Comparison of ENCODE assay signal across 9 mouse cellular contexts in the genomic region with DNA sequence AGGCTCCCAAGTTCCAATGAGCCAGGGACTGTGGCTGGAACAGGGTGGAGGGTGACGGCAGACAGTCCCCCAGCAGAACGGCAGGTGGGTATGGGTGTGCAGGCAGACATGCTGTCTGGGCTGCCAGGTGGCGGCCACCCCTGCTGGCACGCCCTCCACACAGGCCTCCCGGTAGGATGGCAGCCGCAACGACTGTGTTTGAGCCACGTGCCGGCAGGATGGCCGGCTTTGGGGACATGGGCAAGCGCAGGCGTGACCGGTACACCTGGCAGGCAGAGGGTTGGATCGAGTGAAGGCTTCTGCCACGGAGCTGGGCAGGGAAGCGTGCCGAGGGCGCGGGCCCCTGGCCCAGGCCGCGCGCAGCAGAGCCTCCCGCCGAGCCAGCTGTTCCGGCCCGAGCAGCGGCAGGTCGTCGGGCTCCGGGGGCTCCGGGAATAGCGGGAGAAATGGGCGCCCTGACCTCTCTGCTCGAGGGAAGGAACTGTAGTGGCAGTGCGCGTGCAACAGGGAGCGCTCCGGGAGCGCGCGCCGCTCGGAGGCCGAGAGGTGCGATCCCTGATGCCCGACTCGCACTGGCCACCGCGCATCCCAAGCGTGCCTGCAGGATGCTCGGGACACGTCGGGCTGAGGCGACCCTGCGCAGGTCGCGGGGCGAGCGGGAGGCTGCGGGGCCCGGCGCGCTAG. TPM values are rescaled to one million over a fixed set of nuclear protein-coding genes. Genes with fewer than 3 reads are reported as not detected.
A peak's percentile ranks its signal among the peaks of the same experiment; 100 is the strongest.
DNase-seq lines count a peak whose midpoint lies in the region; ATAC-seq and TF ChIP-seq lines count a peak whose summit lies in the region.
"Had no signal": no experiment of that assay in that cellular context is flagged by ENCODE, and none has a peak within 500 bp of the region (broad histone marks: within the 10 kb centered on the region; RNA-seq: fewer than 3 reads in every experiment).

No protein-coding gene starts in this region.

- intact Hi-C loops in gastrocnemius, postnatal 36 days (cut with DNase I), result no loop called here

- no peak for ATAC-seq in embryonic facial prominence, embryonic 11.5 days (replicated peaks; ENCODE audit: insufficient number of reproducible peaks, low FRiP score, low TSS enrichment, low read depth)
- no peak for ATAC-seq in hindbrain, embryonic 14.5 days (ENCODE audit: low FRiP score)
- no peak; the same call in 1 of the 2 replicates for ATAC-seq in midbrain, embryonic 13.5 days

- peak overlapping the region; percentile 91 for H3K4me2 ChIP-seq in embryonic facial prominence, embryonic 11.5 days (ENCODE audit: low read depth, low read length)
- H3K4me2 ChIP-seq in hindbrain, embryonic 14.5 days (replicated peaks), result peak overlapping the region; percentile 89
- peak overlapping the region; percentile 94 for H3K4me2 ChIP-seq in midbrain, embryonic 13.5 days (replicated peaks)

- H3K4me1 ChIP-seq in embryonic facial prominence, embryonic 11.5 days (ENCODE audit: control insufficient read depth, insufficient read depth, low read length), result peaks cover 5% of the 10 kb centered on the region
- peaks cover 29% of the 10 kb centered on the region for H3K4me1 ChIP-seq in hindbrain, embryonic 14.5 days (replicated peaks; ENCODE audit: control insufficient read depth, insufficient read depth, low read length)
- H3K4me1 ChIP-seq in midbrain, embryonic 13.5 days (replicated peaks), result peaks cover 53% of the 10 kb centered on the region

- peak; percentile 54 for TF ChIP-seq CTCF in layer of hippocampus, adult 2 months (conservative IDR thresholded peaks at IDR 0.05)

- no peaks in the 10 kb centered on the region for H3K9me3 ChIP-seq in embryonic facial prominence, embryonic 11.5 days (replicated peaks; ENCODE audit: control insufficient read depth, low read length)
- H3K9me3 ChIP-seq in hindbrain, embryonic 14.5 days (ENCODE audit: control insufficient read depth, low read length), result no peaks in the 10 kb centered on the region
- no peaks in the 10 kb centered on the region for H3K9me3 ChIP-seq in midbrain, embryonic 13.5 days

- 3% methylated on average over 56 of the region's 63 CpGs for WGBS in embryonic facial prominence, embryonic 11.5 days
- WGBS in hindbrain, embryonic 14.5 days, result 2% methylated on average over 60 of the region's 63 CpGs
- 4% methylated on average over 62 of the region's 63 CpGs for WGBS in midbrain, embryonic 13.5 days

- peak overlapping the region; percentile 47 for H3K9ac ChIP-seq in embryonic facial prominence, embryonic 11.5 days (replicated peaks; ENCODE audit: low read length)
- peak overlapping the region; percentile 57 for H3K9ac ChIP-seq in hindbrain, embryonic 14.5 days
- H3K9ac ChIP-seq in midbrain, embryonic 13.5 days (replicated peaks), result peak overlapping the region; percentile 67

- H3K36me3 ChIP-seq in embryonic facial prominence, embryonic 11.5 days (replicated peaks; ENCODE audit: control insufficient read depth, insufficient read depth, low read depth, low read length), result no peaks in the 10 kb centered on the region
- H3K36me3 ChIP-seq in hindbrain, embryonic 14.5 days (replicated peaks; ENCODE audit: control insufficient read depth, insufficient read depth), result 0 out of 2 replicates have a peak, but pooled peaks cover 6% of the 10 kb centered on the region
- H3K36me3 ChIP-seq in midbrain, embryonic 13.5 days, result peaks cover 5% of the 10 kb centered on the region

- peak overlapping the region; percentile 52 for H3K4me3 ChIP-seq in layer of hippocampus, adult 2 months
- peak overlapping the region; percentile 48 for H3K4me3 ChIP-seq in embryonic facial prominence, embryonic 11.5 days (ENCODE audit: low read depth, low read length)
- peak overlapping the region; percentile 48 for H3K4me3 ChIP-seq in hindbrain, embryonic 14.5 days (replicated peaks; ENCODE audit: low read length)
- H3K4me3 ChIP-seq in midbrain, embryonic 13.5 days (replicated peaks), result peak overlapping the region; percentile 50
- H3K4me3 ChIP-seq: myocyte had no signal

- no peak overlapping the region for H3K27ac ChIP-seq in layer of hippocampus, adult 2 months
- H3K27ac ChIP-seq in embryonic facial prominence, embryonic 11.5 days (replicated peaks; ENCODE audit: low read depth, low read length), result no peak overlapping the region
- H3K27ac ChIP-seq in hindbrain, embryonic 14.5 days, result no peak overlapping the region
- no peak overlapping the region for H3K27ac ChIP-seq in midbrain, embryonic 13.5 days

- DNase-seq in layer of hippocampus, adult 2 months (ENCODE audit: low spot score in 2 of 2), result no peak
- DNase-seq in layer of hippocampus, adult 18-20 months (ENCODE audit: low spot score in 2 of 2), result no peak
- DNase-seq in embryonic facial prominence, embryonic 11.5 days (ENCODE audit: low spot score), result peak; percentile 59
- no peak for DNase-seq in hindbrain, embryonic 14.5 days (ENCODE audit: low spot score)
- no peak for DNase-seq in gastrocnemius, postnatal 36 days
- no peak for DNase-seq in gastrocnemius, postnatal 25 days
- DNase-seq in layer of hippocampus, adult 11-12 months (ENCODE audit: low spot score), result no peak

- H3K27me3 ChIP-seq in embryonic facial prominence, embryonic 11.5 days (ENCODE audit: control insufficient read depth, insufficient read depth, low read length), result peaks cover 55% of the 10 kb centered on the region
- peaks cover 49% of the 10 kb centered on the region for H3K27me3 ChIP-seq in hindbrain, embryonic 14.5 days (ENCODE audit: control insufficient read depth, insufficient read depth, low read length)
- peaks cover 78% of the 10 kb centered on the region for H3K27me3 ChIP-seq in midbrain, embryonic 13.5 days

RNA-seq across cellular contexts. Expression of gene Grin2c, which starts 17.2 kb away (rescaled TPM):
- 10 to 100 TPM; 47.4 to 47.5 TPM for total RNA-seq in layer of hippocampus, adult 2 months (2021)
- total RNA-seq in layer of hippocampus, adult 18-20 months (2021), result 10 to 100 TPM; 43.3 to 44.8 TPM
- 0.04 and 0.06 TPM in 2 replicates for polyA plus RNA-seq in embryonic facial prominence, embryonic 11.5 days (2014; fragmentation: Nextera tagmentation; extraction: Ambion mirVana)
- polyA plus RNA-seq in hindbrain, embryonic 14.5 days (2014; fragmentation: Nextera tagmentation; extraction: Ambion mirVana), result 0.33 and 0.35 TPM in 2 replicates
- 0.06 and 0.12 TPM in 2 replicates for polyA plus RNA-seq in midbrain, embryonic 13.5 days (2015; fragmentation: Nextera tagmentation; extraction: Ambion mirVana)
- not detected for total RNA-seq in gastrocnemius, postnatal 36 days (2021)
- under 1 TPM in 1 of 2 experiments, not detected in 1; 0.05 TPM for total RNA-seq in gastrocnemius, postnatal 25 days (2021)
- polyA plus RNA-seq: myocyte had no signal

RNA-seq across cellular contexts. Expression of gene Fdxr, which starts 27.0 kb away (rescaled TPM):
- 10 to 100 TPM; 22.4 to 22.5 TPM for total RNA-seq in layer of hippocampus, adult 2 months (2021)
- 10 to 100 TPM; 19.0 to 19.9 TPM for total RNA-seq in layer of hippocampus, adult 18-20 months (2021)
- polyA plus RNA-seq in embryonic facial prominence, embryonic 11.5 days (2014; fragmentation: Nextera tagmentation; extraction: Ambion mirVana), result 12.4 and 12.5 TPM in 2 replicates
- polyA plus RNA-seq in hindbrain, embryonic 14.5 days (2014; fragmentation: Nextera tagmentation; extraction: Ambion mirVana), result 15.2 TPM in 2 replicates
- polyA plus RNA-seq in midbrain, embryonic 13.5 days (2015; fragmentation: Nextera tagmentation; extraction: Ambion mirVana), result 19.3 and 24.1 TPM in 2 replicates
- 1 to 10 TPM; 3.6 to 4.4 TPM for total RNA-seq in gastrocnemius, postnatal 36 days (2021)
- 1 to 10 TPM; 3.6 to 3.8 TPM for total RNA-seq in gastrocnemius, postnatal 25 days (2021)

RNA-seq across cellular contexts. Expression of gene Fads6, which starts 47.6 kb away (rescaled TPM):
- total RNA-seq in layer of hippocampus, adult 2 months (2021), result 10 to 100 TPM; 13.2 to 15.1 TPM
- total RNA-seq in layer of hippocampus, adult 18-20 months (2021), result 10 to 100 TPM; 16.7 to 17.3 TPM
- polyA plus RNA-seq in embryonic facial prominence, embryonic 11.5 days (2014; fragmentation: Nextera tagmentation; extraction: Ambion mirVana), result 0.14 and 0.28 TPM in 2 replicates
- 1.4 and 1.5 TPM in 2 replicates for polyA plus RNA-seq in hindbrain, embryonic 14.5 days (2014; fragmentation: Nextera tagmentation; extraction: Ambion mirVana)
- polyA plus RNA-seq in midbrain, embryonic 13.5 days (2015; fragmentation: Nextera tagmentation; extraction: Ambion mirVana), result 0.41 and 0.43 TPM in 2 replicates
- total RNA-seq in gastrocnemius, postnatal 36 days (2021), result 1 to 10 TPM; 2.4 to 3.5 TPM
- total RNA-seq in gastrocnemius, postnatal 25 days (2021), result 1 to 10 TPM; 2.9 to 3.6 TPM

RNA-seq across cellular contexts. Expression of gene Otop2, which starts 57.1 kb away (rescaled TPM):
- under 1 TPM; 0.51 to 0.59 TPM for total RNA-seq in layer of hippocampus, adult 2 months (2021)
- total RNA-seq in layer of hippocampus, adult 18-20 months (2021), result 1 to 10 TPM in 1 of 2 experiments, under 1 TPM in 1; 0.20 to 1.0 TPM
- not detected in 2 replicates for polyA plus RNA-seq in embryonic facial prominence, embryonic 11.5 days (2014; fragmentation: Nextera tagmentation; extraction: Ambion mirVana)
- polyA plus RNA-seq in hindbrain, embryonic 14.5 days (2014; fragmentation: Nextera tagmentation; extraction: Ambion mirVana), result 0.08 and 0.14 TPM in 2 replicates
- polyA plus RNA-seq in midbrain, embryonic 13.5 days (2015; fragmentation: Nextera tagmentation; extraction: Ambion mirVana), result not detected in 2 replicates
- not detected for total RNA-seq in gastrocnemius, postnatal 36 days (2021)
- not detected for total RNA-seq in gastrocnemius, postnatal 25 days (2021)

Comparison
In these comparisons a context has a peak if more than half of its experiments do, and no peak if none do; other contexts are left out.
1. RNA of gene Grin2c, which starts 17.2 kb away (total RNA-seq): 47.4 to 47.5 TPM in layer of hippocampus, adult 2 months and 43.3 to 44.8 TPM in layer of hippocampus, adult 18-20 months; 0.05 TPM in gastrocnemius, postnatal 25 days and not detected in gastrocnemius, postnatal 36 days; every median in the first group is over 10 times any median in the second.
2. Peak in every context shown above with its lines, with median percentiles within 50 percentile points of each other: H3K4me3 ChIP-seq, H3K4me2 ChIP-seq and H3K9ac ChIP-seq.